Mouse (Mus musculus) stomach, embryonic 16.5 days (tissue): Measurements from ENCODE around the gene Kcnd3. TPM values are rescaled to one million over a fixed set of nuclear protein-coding genes. Genes with fewer than 3 reads are reported as not detected.

Experiments
- ATAC-seq: fragments of 200-750 bp; cut with Nextera tagmentation; 2 replicates; pipeline ENCODE4 v1.8.0; 2017; ENCODE audit warnings: moderate number of reproducible peaks, moderate TSS enrichment; ENCODE audit not compliant: insufficient read depth, low FRiP score
- H3K27ac ChIP-seq: fragments of 300-500 bp; sonication (generic); 2 replicates; pipeline ENCODE4 v1.5.1; 2014; ENCODE audit warnings: low read length
- H3K27me3 ChIP-seq: fragments of 300-500 bp; sonication (generic); 2 replicates; pipeline ENCODE4 v1.6.1; 2014; ENCODE audit warnings: low read length, control low read depth, mixed read lengths; ENCODE audit not compliant: control insufficient read depth, insufficient read depth
- H3K36me3 ChIP-seq: fragments of 300-500 bp; sonication (generic); 2 replicates; pipeline ENCODE4 v1.6.1; 2014; ENCODE audit warnings: low read length; ENCODE audit not compliant: control insufficient read depth, insufficient read depth
- H3K4me1 ChIP-seq: fragments of 300-500 bp; sonication (generic); 2 replicates; pipeline ENCODE4 v1.6.1; 2014; ENCODE audit warnings: low read length, control low read depth, mixed read lengths; ENCODE audit not compliant: control insufficient read depth, insufficient read depth
- H3K4me2 ChIP-seq: fragments of 300-500 bp; sonication (generic); 2 replicates; pipeline ENCODE4 v1.6.1; 2014; ENCODE audit warnings: low read depth, low read length, mixed read lengths
- H3K4me3 ChIP-seq: fragments of 300-500 bp; sonication (generic); replicated peaks from 2 replicates; pipeline ENCODE4 v1.5.1; 2014; ENCODE audit warnings: mild to moderate bottlenecking, low read length
- H3K9ac ChIP-seq: fragments of 300-500 bp; sonication (generic); 2 replicates; pipeline ENCODE4 v1.6.1; 2014; ENCODE audit warnings: low read length
- H3K9me3 ChIP-seq: fragments of 300-500 bp; sonication (generic); replicated peaks from 2 replicates; pipeline ENCODE4 v1.6.1; 2016; ENCODE audit warnings: low read length, control low read depth; ENCODE audit not compliant: control insufficient read depth
- WGBS: fragments of 180-500 bp; shearing (Covaris S2); extraction: QIAGEN DNeasy Blood & Tissue Kit; methylation state at CpG from one replicate; pipeline ENCODE4 v1.1.7; 2014; 5-methylcytosine and 5-hydroxymethylcytosine counted together
- polyA plus RNA-seq: library from polyadenylated mRNA; unstranded; fragments of >200 nt; fragmentation: Nextera tagmentation; extraction: Ambion mirVana; gene quantifications from 2 replicates; pipeline ENCODE4 v1.2.1, GENCODE M21; 2015

Kcnd3 gene
- polyA plus RNA-seq, 1 experiment from 2014 or later, result 5.6 TPM

DNA sequence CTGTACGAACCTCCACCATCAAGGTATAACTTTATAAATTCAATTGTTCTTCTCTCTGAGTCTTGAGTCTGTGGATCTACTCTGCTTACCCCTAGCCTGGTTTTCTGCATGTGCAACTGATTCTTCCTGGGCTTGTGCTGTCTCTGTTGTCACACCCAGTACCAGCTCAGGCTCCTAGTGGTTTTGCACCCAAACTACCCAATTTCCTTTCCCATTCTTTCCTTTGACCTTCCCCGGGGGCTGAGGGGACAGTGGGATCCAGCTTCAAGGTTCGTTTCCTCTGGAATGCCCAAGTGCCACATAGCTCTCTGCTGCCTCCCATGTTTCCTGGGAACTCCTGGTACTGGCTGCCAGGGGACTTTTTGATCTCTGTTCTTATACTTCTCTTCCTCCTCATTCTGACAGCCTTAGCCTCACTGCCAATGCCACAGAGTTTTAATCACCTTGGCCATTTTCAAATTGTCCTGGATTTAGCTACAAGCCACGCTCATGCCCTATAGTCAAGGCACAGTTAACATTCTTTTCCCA, 214.9 kb downstream of the Kcnd3 start:
- no peak overlapping the region for H3K9ac ChIP-seq
- no peaks in the 10 kb centered on the region for H3K4me1 ChIP-seq
- H3K27ac ChIP-seq, result no peak overlapping the region
- 73% methylated on average over 4 of the region's 4 CpGs for WGBS
- no peak overlapping the region for H3K4me3 ChIP-seq
- H3K9me3 ChIP-seq, result no peaks in the 10 kb centered on the region
- no peaks in the 10 kb centered on the region for H3K27me3 ChIP-seq
- no peak overlapping the region for H3K4me2 ChIP-seq
- ATAC-seq, result no peak
- no peaks in the 10 kb centered on the region for H3K36me3 ChIP-seq

DNA sequence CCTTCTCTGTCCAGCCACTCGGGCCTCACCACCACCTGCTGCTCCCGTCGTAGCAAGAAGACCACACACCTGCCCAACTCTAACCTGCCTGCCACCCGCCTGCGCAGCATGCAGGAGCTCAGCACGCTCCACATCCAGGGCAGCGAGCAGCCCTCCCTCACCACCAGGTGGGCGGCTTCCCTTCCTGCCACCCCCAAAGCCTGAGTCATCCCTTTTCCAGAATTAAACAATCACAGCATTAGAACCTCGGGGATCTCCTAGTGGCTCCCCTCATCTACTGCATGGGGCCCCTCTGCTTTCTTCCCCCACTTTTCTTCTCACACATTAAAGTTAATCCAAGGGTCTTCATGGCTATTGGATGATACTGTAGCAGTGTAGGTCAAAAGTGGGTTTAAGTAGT, 216.0 kb downstream of the Kcnd3 start:
- Histone ChIP-seq H3K4me2 (no peak overlapping the region), H3K9me3 (no peaks in the 10 kb centered on the region), H3K4me3 (no peak overlapping the region), H3K27ac (no peak overlapping the region), H3K27me3 (no peaks in the 10 kb centered on the region), H3K4me1 (no peaks in the 10 kb centered on the region), H3K9ac (no peak overlapping the region), H3K36me3 (no peaks in the 10 kb centered on the region)
- WGBS, result 44% methylated on average over 9 of the region's 9 CpGs
- 0 out of 2 replicates have a peak, but pooled peaks have one; percentile 17 for ATAC-seq

- Histone ChIP-seq H3K9ac (no peak overlapping the region), H3K27ac (no peak overlapping the region), H3K27me3 (no peaks in the 10 kb centered on the region), H3K4me2 (no peak overlapping the region), H3K36me3 (no peaks in the 10 kb centered on the region), H3K9me3 (no peaks in the 10 kb centered on the region), H3K4me1 (no peaks in the 10 kb centered on the region), H3K4me3 (no peak overlapping the region)
- 81% methylated on average over 3 of the region's 3 CpGs for WGBS
- ATAC-seq, result no peak
Observed at GRCm38 (mm10) chr3:105669776-105670175, 217.6 kb downstream of the Kcnd3 start.

- Histone ChIP-seq H3K36me3 (no peaks in the 10 kb centered on the region), H3K9me3 (no peaks in the 10 kb centered on the region), H3K4me2 (no peak overlapping the region), H3K4me1 (no peaks in the 10 kb centered on the region), H3K27me3 (no peaks in the 10 kb centered on the region), H3K4me3 (no peak overlapping the region), H3K27ac (no peak overlapping the region), H3K9ac (no peak overlapping the region)
- no peak for ATAC-seq
- 93% methylated on average over 1 of the region's 1 CpGs for WGBS
Observed at GRCm38 (mm10) chr3:105670801-105671200, 218.7 kb downstream of the Kcnd3 start.

- Histone ChIP-seq H3K36me3 (peaks cover 13% of the 10 kb centered on the region), H3K9ac (no peak overlapping the region), H3K27ac (no peak overlapping the region), H3K4me1 (no peaks in the 10 kb centered on the region), H3K9me3 (no peaks in the 10 kb centered on the region), H3K4me3 (no peak overlapping the region), H3K27me3 (no peaks in the 10 kb centered on the region), H3K4me2 (no peak overlapping the region)
- WGBS, result 18% methylated on average over 7 of the region's 7 CpGs
- ATAC-seq, result peak; percentile 58; the same call in 1 of the 2 replicates
Observed at GRCm38 (mm10) chr3:105674595-105675218, 222.6 kb downstream of the Kcnd3 start.

DNA sequence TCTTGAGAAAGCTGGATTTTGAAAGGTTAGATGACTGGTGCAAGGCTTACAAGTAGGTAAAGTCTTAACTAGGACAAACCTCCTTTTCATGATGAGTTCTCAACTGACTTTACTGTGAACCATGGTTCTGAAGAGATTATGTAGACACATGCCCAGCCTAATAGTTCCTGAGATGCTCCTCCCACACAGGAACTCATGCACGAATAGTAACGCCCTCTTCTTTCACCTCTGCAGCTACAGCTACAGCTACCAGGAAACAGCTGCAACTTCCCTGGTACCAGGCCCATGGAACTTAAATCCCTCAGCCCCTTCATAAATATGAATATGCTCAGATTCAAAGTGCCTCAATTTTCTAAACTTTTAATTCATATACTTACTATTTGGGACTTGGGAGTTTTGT, 223.8 kb downstream of the Kcnd3 start:
- Histone ChIP-seq H3K4me1 (no peaks in the 10 kb centered on the region), H3K27me3 (no peaks in the 10 kb centered on the region), H3K9ac (no peak overlapping the region), H3K4me3 (no peak overlapping the region), H3K27ac (no peak overlapping the region), H3K4me2 (no peak overlapping the region), H3K9me3 (no peaks in the 10 kb centered on the region), H3K36me3 (peaks cover 16% of the 10 kb centered on the region)
- no peak for ATAC-seq
- WGBS, result 42% methylated on average over 2 of the region's 2 CpGs

- ATAC-seq, result no peak
- Histone ChIP-seq H3K36me3 (peaks cover 23% of the 10 kb centered on the region), H3K27me3 (no peaks in the 10 kb centered on the region), H3K4me3 (no peak overlapping the region), H3K4me1 (no peaks in the 10 kb centered on the region), H3K9ac (no peak overlapping the region), H3K27ac (no peak overlapping the region), H3K9me3 (no peaks in the 10 kb centered on the region), H3K4me2 (no peak overlapping the region)
- WGBS, result 86% methylated on average over 7 of the region's 7 CpGs
Observed at GRCm38 (mm10) chr3:105680346-105680745, 228.2 kb downstream of the Kcnd3 start.

- H3K36me3 ChIP-seq, result peaks cover 7% of the 10 kb centered on the region; the same call in 1 of the 2 replicates
- peak overlapping the region; percentile 97 for H3K9ac ChIP-seq
- H3K4me3 ChIP-seq, result peak overlapping the region; percentile 97
- peak overlapping the region; percentile 79 for H3K27ac ChIP-seq
- H3K4me2 ChIP-seq, result peak overlapping the region; percentile 81
- WGBS, result 6% methylated on average over 60 of the region's 60 CpGs
- H3K27me3 ChIP-seq, result no peaks in the 10 kb centered on the region
- no peaks in the 10 kb centered on the region for H3K9me3 ChIP-seq
- ATAC-seq, result peak; percentile 26
- no peaks in the 10 kb centered on the region for H3K4me1 ChIP-seq
Observed at GRCm38 (mm10) chr3:105686394-105687323, 234.5 kb downstream of the Kcnd3 start.
